Mouse (Mus musculus) ES-CJ7 (cell line): Measurements from ENCODE around the gene Rnf34.

ENCODE experiments used
- DNase-seq: peaks from one replicate; pipeline ENCODE4 v3.0.0; 2011; ENCODE audit warnings: low read depth, low spot score

Rnf34 gene

GRCm38 (mm10) chr5:122899777-122900557 is 50.1 kb downstream of the Rnf34 start:
- peak; percentile 77 for DNase-seq

GRCm38 (mm10) chr5:122900558-122901171 is 50.8 kb downstream of the Rnf34 start:
- peak; percentile 57 for DNase-seq

GRCm38 (mm10) chr5:122901179-122901578 is 51.3 kb downstream of the Rnf34 start:
- no peak for DNase-seq

GRCm38 (mm10) chr5:122901666-122902065 is 51.8 kb downstream of the Rnf34 start:
- DNase-seq: no peak

- DNase-seq: no peak
These were observed 52.4 kb downstream of the Rnf34 start for GRCm38 (mm10) chr5:122902228-122902627.

GRCm38 (mm10) chr5:122903165-122903564 is 53.3 kb downstream of the Rnf34 start:
- no peak for DNase-seq

GRCm38 (mm10) chr5:122907182-122907581 is 57.3 kb downstream of the Rnf34 start:
- DNase-seq: peak; percentile 50

- DNase-seq: no peak
These were observed 58.2 kb downstream of the Rnf34 start for GRCm38 (mm10) chr5:122908001-122908400.

- DNase-seq: no peak
These were observed 59.6 kb downstream of the Rnf34 start for GRCm38 (mm10) chr5:122909481-122909880.

- DNase-seq: peak; percentile 63
These were observed 63.0 kb downstream of the Rnf34 start for GRCm38 (mm10) chr5:122912863-122913262.

- peak; percentile 55 for DNase-seq
These were observed 66.3 kb downstream of the Rnf34 start for GRCm38 (mm10) chr5:122916147-122916546.

- DNase-seq: no peak
These were observed 68.3 kb downstream of the Rnf34 start for GRCm38 (mm10) chr5:122917982-122918711.

- no peak for DNase-seq
These were observed 70.7 kb downstream of the Rnf34 start for GRCm38 (mm10) chr5:122920557-122920956.
